Mouse (Mus musculus): Measurements from ENCODE around the gene Slc24a1. TPM values are rescaled to one million over a fixed set of nuclear protein-coding genes. Genes with fewer than 3 reads are reported as not detected.
A peak's percentile ranks its signal among the peaks of the same experiment; 100 is the strongest.

Slc24a1 gene
- polyA plus RNA-seq, 1 experiment from 2014 or later, result not detected

GRCm38 (mm10) chr9:64926201-64926991 is 25.0 kb downstream of the Slc24a1 start:
- no peak overlapping the region for H3K27ac ChIP-seq (ENCODE audit: low read depth, low read length)
- H3K4me1 ChIP-seq (ENCODE audit: control insufficient read depth, insufficient read depth, low read length), result no peaks in the 10 kb centered on the region
- no peaks in the 10 kb centered on the region for H3K36me3 ChIP-seq (ENCODE audit: control insufficient read depth, insufficient read depth, low read length)
- no peak overlapping the region for H3K4me3 ChIP-seq (ENCODE audit: low read depth, low read length)
- ATAC-seq (ENCODE audit: low FRiP score) (no peak), DNase-seq (ENCODE audit: low spot score, missing footprints) (no peak)
- H3K9me3 ChIP-seq (ENCODE audit: control insufficient read depth, low read length), result no peaks in the 10 kb centered on the region
- H3K9ac ChIP-seq (ENCODE audit: low read length), result no peak overlapping the region
- H3K27me3 ChIP-seq (ENCODE audit: control insufficient read depth, insufficient read depth, low read length), result no peaks in the 10 kb centered on the region
- 87% methylated on average over 8 of the region's 8 CpGs for WGBS
- no peak overlapping the region for H3K4me2 ChIP-seq

- Histone ChIP-seq H3K27me3 (ENCODE audit: control insufficient read depth, insufficient read depth, low read length) (no peaks in the 10 kb centered on the region), H3K9me3 (ENCODE audit: control insufficient read depth, low read length) (no peaks in the 10 kb centered on the region), H3K27ac (ENCODE audit: low read depth, low read length) (no peak overlapping the region), H3K4me3 (ENCODE audit: low read depth, low read length) (no peak overlapping the region), H3K4me1 (ENCODE audit: control insufficient read depth, insufficient read depth, low read length) (no peaks in the 10 kb centered on the region), H3K9ac (ENCODE audit: low read length) (no peak overlapping the region), H3K4me2 (no peak overlapping the region), H3K36me3 (ENCODE audit: control insufficient read depth, insufficient read depth, low read length) (no peaks in the 10 kb centered on the region)
- DNase-seq (ENCODE audit: low spot score, missing footprints) (no peak), ATAC-seq (ENCODE audit: low FRiP score) (no peak)
- 73% methylated on average over 5 of the region's 5 CpGs for WGBS
These were observed 25.6 kb downstream of the Slc24a1 start for GRCm38 (mm10) chr9:64925771-64926170.

GRCm38 (mm10) chr9:64918560-64918959 is 32.8 kb downstream of the Slc24a1 start:
- 33% methylated on average over 16 of the region's 16 CpGs for WGBS
- Histone ChIP-seq H3K27ac (ENCODE audit: low read depth, low read length) (no peak overlapping the region), H3K9ac (ENCODE audit: low read length) (peak overlapping the region; percentile 41; the same call in 1 of the 2 replicates), H3K4me3 (ENCODE audit: low read depth, low read length) (peak overlapping the region; percentile 19; the same call in 1 of the 2 replicates), H3K9me3 (ENCODE audit: control insufficient read depth, low read length) (no peaks in the 10 kb centered on the region), H3K4me2 (peak overlapping the region; percentile 36), H3K4me1 (ENCODE audit: control insufficient read depth, insufficient read depth, low read length) (no peaks in the 10 kb centered on the region; the same call in 1 of the 2 replicates), H3K27me3 (ENCODE audit: control insufficient read depth, insufficient read depth, low read length) (no peaks in the 10 kb centered on the region), H3K36me3 (ENCODE audit: control insufficient read depth, insufficient read depth, low read length) (no peaks in the 10 kb centered on the region)
- ATAC-seq (ENCODE audit: low FRiP score) (no peak), DNase-seq (ENCODE audit: low spot score, missing footprints) (peak; percentile 91)

GRCm38 (mm10) chr9:64914629-64915028 is 36.8 kb downstream of the Slc24a1 start:
- Histone ChIP-seq H3K4me2 (no peak overlapping the region), H3K9ac (ENCODE audit: low read length) (no peak overlapping the region), H3K27me3 (ENCODE audit: control insufficient read depth, insufficient read depth, low read length) (no peaks in the 10 kb centered on the region), H3K27ac (ENCODE audit: low read depth, low read length) (no peak overlapping the region), H3K4me3 (ENCODE audit: low read depth, low read length) (no peak overlapping the region), H3K9me3 (ENCODE audit: control insufficient read depth, low read length) (no peaks in the 10 kb centered on the region), H3K4me1 (ENCODE audit: control insufficient read depth, insufficient read depth, low read length) (no peaks in the 10 kb centered on the region; the same call in 1 of the 2 replicates), H3K36me3 (ENCODE audit: control insufficient read depth, insufficient read depth, low read length) (no peaks in the 10 kb centered on the region)
- DNase-seq (ENCODE audit: low spot score, missing footprints), result no peak
- no peak for ATAC-seq (ENCODE audit: low FRiP score)
- WGBS, result 87% methylated on average over 4 of the region's 4 CpGs

- no peak for ATAC-seq (ENCODE audit: low FRiP score)
- Histone ChIP-seq H3K27ac (ENCODE audit: low read depth, low read length) (no peak overlapping the region), H3K36me3 (ENCODE audit: control insufficient read depth, insufficient read depth, low read length) (no peaks in the 10 kb centered on the region)
These were observed 37.4 kb downstream of the Slc24a1 start for GRCm38 (mm10) chr9:64913973-64914372.

GRCm38 (mm10) chr9:64913406-64913805 is 38.0 kb downstream of the Slc24a1 start:
- H3K27ac ChIP-seq (ENCODE audit: low read depth, low read length), result no peak overlapping the region
- no peaks in the 10 kb centered on the region for H3K4me1 ChIP-seq (ENCODE audit: control insufficient read depth, insufficient read depth, low read length)
- no peaks in the 10 kb centered on the region for H3K27me3 ChIP-seq (ENCODE audit: control insufficient read depth, insufficient read depth, low read length)
- H3K36me3 ChIP-seq (ENCODE audit: control insufficient read depth, insufficient read depth, low read length), result no peaks in the 10 kb centered on the region
- WGBS, result 95% methylated on average over 4 of the region's 4 CpGs
- no peak overlapping the region for H3K4me2 ChIP-seq
- no peak overlapping the region for H3K4me3 ChIP-seq (ENCODE audit: low read depth, low read length)
- H3K9me3 ChIP-seq (ENCODE audit: control insufficient read depth, low read length), result no peaks in the 10 kb centered on the region
- H3K9ac ChIP-seq (ENCODE audit: low read length), result no peak overlapping the region
- ATAC-seq (ENCODE audit: low FRiP score), result no peak
- no peak for DNase-seq (ENCODE audit: low spot score, missing footprints)

More at GRCm38 (mm10) chr9:64913973-64914372, 37.4 kb downstream of the Slc24a1 start:
- WGBS, result 91% methylated on average over 2 of the region's 2 CpGs
- no peak overlapping the region for H3K9ac ChIP-seq (ENCODE audit: low read length)
- no peak for DNase-seq (ENCODE audit: low spot score, missing footprints)
- no peaks in the 10 kb centered on the region for H3K9me3 ChIP-seq (ENCODE audit: control insufficient read depth, low read length)
- no peaks in the 10 kb centered on the region for H3K27me3 ChIP-seq (ENCODE audit: control insufficient read depth, insufficient read depth, low read length)
- no peaks in the 10 kb centered on the region; the same call in 1 of the 2 replicates for H3K4me1 ChIP-seq (ENCODE audit: control insufficient read depth, insufficient read depth, low read length)
- H3K4me2 ChIP-seq, result no peak overlapping the region
- H3K4me3 ChIP-seq (ENCODE audit: low read depth, low read length), result no peak overlapping the region

GRCm38 (mm10) chr9:64907441-64907840 is 44.0 kb downstream of the Slc24a1 start:
- Histone ChIP-seq H3K36me3 (ENCODE audit: control insufficient read depth, insufficient read depth, low read length) (no peaks in the 10 kb centered on the region), H3K4me1 (ENCODE audit: control insufficient read depth, insufficient read depth, low read length) (no peaks in the 10 kb centered on the region), H3K4me3 (ENCODE audit: low read depth, low read length) (no peak overlapping the region), H3K27me3 (ENCODE audit: control insufficient read depth, insufficient read depth, low read length) (no peaks in the 10 kb centered on the region), H3K4me2 (no peak overlapping the region), H3K9ac (ENCODE audit: low read length) (no peak overlapping the region), H3K9me3 (ENCODE audit: control insufficient read depth, low read length) (no peaks in the 10 kb centered on the region), H3K27ac (ENCODE audit: low read depth, low read length) (no peak overlapping the region)
- ATAC-seq (ENCODE audit: low FRiP score) (no peak), DNase-seq (ENCODE audit: low spot score, missing footprints) (no peak)
- WGBS, result 89% methylated on average over 3 of the region's 3 CpGs

- Histone ChIP-seq H3K9ac (ENCODE audit: low read length) (no peak overlapping the region), H3K9me3 (ENCODE audit: control insufficient read depth, low read length) (no peaks in the 10 kb centered on the region), H3K27me3 (ENCODE audit: control insufficient read depth, insufficient read depth, low read length) (no peaks in the 10 kb centered on the region), H3K36me3 (ENCODE audit: control insufficient read depth, insufficient read depth, low read length) (no peaks in the 10 kb centered on the region), H3K4me3 (ENCODE audit: low read depth, low read length) (no peak overlapping the region), H3K27ac (ENCODE audit: low read depth, low read length) (no peak overlapping the region), H3K4me1 (ENCODE audit: control insufficient read depth, insufficient read depth, low read length) (no peaks in the 10 kb centered on the region), H3K4me2 (no peak overlapping the region)
- ATAC-seq (ENCODE audit: low FRiP score), result no peak
- no peak for DNase-seq (ENCODE audit: low spot score, missing footprints)
- 91% methylated on average over 14 of the region's 14 CpGs for WGBS
These were observed 46.3 kb downstream of the Slc24a1 start for GRCm38 (mm10) chr9:64904917-64905640.

- H3K27ac ChIP-seq (ENCODE audit: low read depth, low read length), result no peak overlapping the region
- H3K27me3 ChIP-seq (ENCODE audit: control insufficient read depth, insufficient read depth, low read length), result no peaks in the 10 kb centered on the region
- ATAC-seq (ENCODE audit: low FRiP score) (no peak), DNase-seq (ENCODE audit: low spot score, missing footprints) (peak; percentile 92)
- H3K9ac ChIP-seq (ENCODE audit: low read length), result no peak overlapping the region
- no peak overlapping the region for H3K4me3 ChIP-seq (ENCODE audit: low read depth, low read length)
- no peaks in the 10 kb centered on the region for H3K9me3 ChIP-seq (ENCODE audit: control insufficient read depth, low read length)
- no peak overlapping the region for H3K4me2 ChIP-seq
- 72% methylated on average over 3 of the region's 3 CpGs for WGBS
- H3K36me3 ChIP-seq (ENCODE audit: control insufficient read depth, insufficient read depth, low read length), result no peaks in the 10 kb centered on the region
- H3K4me1 ChIP-seq (ENCODE audit: control insufficient read depth, insufficient read depth, low read length), result no peaks in the 10 kb centered on the region
These were observed 48.0 kb downstream of the Slc24a1 start for GRCm38 (mm10) chr9:64903386-64903785.

Data from midbrain, embryonic 11.5 days (tissue).